Mouse (Mus musculus): ENCODE measurements around the gene Ctns. TPM values are rescaled to one million over a fixed set of nuclear protein-coding genes. Genes with fewer than 3 reads are reported as not detected.

The Ctns gene
- polyA plus RNA-seq, 1 experiment from 2014 or later: 12.7 TPM

DNA sequence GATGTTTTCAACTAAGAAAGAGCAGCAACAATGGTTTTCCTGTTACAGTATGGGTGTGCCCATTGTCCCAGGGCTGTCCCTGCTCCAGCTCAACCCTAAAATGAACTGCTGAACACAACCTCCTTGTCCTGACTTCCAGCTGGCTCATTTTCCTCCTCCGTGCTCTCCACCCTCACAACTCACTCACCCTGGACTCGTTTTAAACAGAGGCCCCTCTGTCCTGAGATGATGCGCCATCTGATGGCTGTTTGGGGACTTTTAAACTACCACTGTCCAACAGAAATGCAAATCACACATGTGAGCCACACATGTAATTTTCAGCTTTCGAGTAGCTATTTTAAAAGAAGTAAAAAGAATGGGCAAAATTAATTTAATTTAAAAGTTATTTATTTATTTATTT, 2.8 kb upstream of the Ctns start:
- WGBS (ENCODE audit: insufficient replicate concordance): 32% methylated on average over 4 of the region's 4 CpGs
- H3K4me1 ChIP-seq (ENCODE audit: control insufficient read depth, insufficient read depth, low read length): no peaks in the 10 kb centered on the region
- no peaks in the 10 kb centered on the region for H3K9me3 ChIP-seq (replicated peaks; ENCODE audit: control insufficient read depth, low read length)
- H3K27ac ChIP-seq (ENCODE audit: low read depth, low read length): no peak overlapping the region
- H3K27me3 ChIP-seq (ENCODE audit: control insufficient read depth, insufficient read depth, low read length): no peaks in the 10 kb centered on the region; the same call in 1 of the 2 replicates
- ATAC-seq (replicated peaks; ENCODE audit: insufficient number of reproducible peaks, low FRiP score, low TSS enrichment): no peak
- no peak overlapping the region for H3K4me2 ChIP-seq
- no peak overlapping the region for H3K9ac ChIP-seq (ENCODE audit: low read depth, low read length)
- H3K4me3 ChIP-seq (ENCODE audit: low read depth, low read length): no peak overlapping the region
- no peaks in the 10 kb centered on the region for H3K36me3 ChIP-seq (ENCODE audit: control insufficient read depth, insufficient read depth, low read length)

GRCm38 (mm10) chr11:73201021-73201420, 2.2 kb upstream of the Ctns start:
- no peak overlapping the region for H3K4me2 ChIP-seq
- no peaks in the 10 kb centered on the region for H3K4me1 ChIP-seq (ENCODE audit: control insufficient read depth, insufficient read depth, low read length)
- H3K27ac ChIP-seq (ENCODE audit: low read depth, low read length): no peak overlapping the region
- no peaks in the 10 kb centered on the region for H3K27me3 ChIP-seq (ENCODE audit: control insufficient read depth, insufficient read depth, low read length)
- no peaks in the 10 kb centered on the region for H3K9me3 ChIP-seq (replicated peaks; ENCODE audit: control insufficient read depth, low read length)
- no peaks in the 10 kb centered on the region for H3K36me3 ChIP-seq (ENCODE audit: control insufficient read depth, insufficient read depth, low read length)
- ATAC-seq (replicated peaks; ENCODE audit: insufficient number of reproducible peaks, low FRiP score, low TSS enrichment): no peak
- WGBS (ENCODE audit: insufficient replicate concordance): 69% methylated on average over 2 of the region's 2 CpGs
- no peak overlapping the region for H3K4me3 ChIP-seq (ENCODE audit: low read depth, low read length)
- no peak overlapping the region for H3K9ac ChIP-seq (ENCODE audit: low read depth, low read length)

DNA sequence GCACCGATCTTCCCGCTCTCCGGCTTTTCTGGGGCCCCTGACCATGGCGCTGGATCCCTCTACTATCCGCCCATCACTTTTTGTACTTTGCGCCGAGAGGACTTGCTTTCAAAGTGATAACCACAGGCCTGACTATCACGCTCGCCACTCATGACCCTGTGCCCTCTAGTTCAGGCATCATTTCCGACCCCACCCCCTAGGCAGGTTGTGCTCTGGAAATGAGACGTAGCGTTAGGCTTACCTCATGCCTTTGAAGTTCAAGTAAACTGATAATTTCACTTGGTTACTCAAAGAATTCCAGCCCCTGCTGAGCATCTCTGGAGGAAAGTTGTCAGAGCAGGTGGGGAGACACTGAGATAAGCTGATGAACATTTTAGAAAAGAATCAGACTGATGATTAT, 1.0 kb upstream of the Ctns start:
- no peaks in the 10 kb centered on the region for H3K4me1 ChIP-seq (ENCODE audit: control insufficient read depth, insufficient read depth, low read length)
- no peak for ATAC-seq (replicated peaks; ENCODE audit: insufficient number of reproducible peaks, low FRiP score, low TSS enrichment)
- WGBS (ENCODE audit: insufficient replicate concordance): 2% methylated on average over 12 of the region's 12 CpGs
- H3K4me3 ChIP-seq (ENCODE audit: low read depth, low read length): peak overlapping the region; percentile 71
- H3K9ac ChIP-seq (ENCODE audit: low read depth, low read length): peak overlapping the region; percentile 75
- no peaks in the 10 kb centered on the region for H3K36me3 ChIP-seq (ENCODE audit: control insufficient read depth, insufficient read depth, low read length)
- H3K27me3 ChIP-seq (ENCODE audit: control insufficient read depth, insufficient read depth, low read length): no peaks in the 10 kb centered on the region
- no peaks in the 10 kb centered on the region for H3K9me3 ChIP-seq (replicated peaks; ENCODE audit: control insufficient read depth, low read length)
- no peak overlapping the region for H3K27ac ChIP-seq (ENCODE audit: low read depth, low read length)
- peak overlapping the region; percentile 99 for H3K4me2 ChIP-seq

DNA sequence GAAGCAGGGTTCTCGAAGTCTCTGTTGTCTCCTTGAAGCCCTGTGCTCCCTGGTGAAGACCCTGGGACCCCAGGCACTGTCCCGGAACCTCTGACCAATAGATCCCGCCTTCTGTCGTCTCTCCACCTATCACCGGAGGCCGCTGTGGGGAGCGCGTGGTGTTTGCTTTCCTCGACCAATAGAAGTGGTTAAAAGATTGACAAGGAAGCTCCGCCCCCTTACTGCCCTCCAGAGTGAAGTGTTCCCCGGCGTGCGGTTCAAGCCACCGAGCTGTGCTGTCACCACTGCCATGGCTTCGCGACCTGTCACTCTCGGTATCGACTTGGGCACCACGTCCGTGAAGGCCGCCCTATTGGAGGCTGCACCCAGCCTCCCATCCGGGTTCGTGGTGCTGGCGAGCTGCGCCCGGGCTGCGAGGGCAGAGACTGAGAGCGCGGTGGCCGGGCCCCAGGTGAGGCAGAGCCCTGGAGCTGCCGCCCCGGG, 429 bp upstream of the Ctns start, which contains the start of gene Shpk:
Gene Shpk, plus strand, starts transcription at position 231 of the 483 bp plus-strand sequence.
- ATAC-seq (replicated peaks; ENCODE audit: insufficient number of reproducible peaks, low FRiP score, low TSS enrichment): peak; percentile 98
- under 1% methylated on average over 32 of the region's 32 CpGs for WGBS (ENCODE audit: insufficient replicate concordance)
- H3K27ac ChIP-seq (ENCODE audit: low read depth, low read length): no peak within 1 kb of the TSS
- H3K27me3 ChIP-seq (ENCODE audit: control insufficient read depth, insufficient read depth, low read length): no peaks in the 10 kb centered on the region
- H3K4me1 ChIP-seq (ENCODE audit: control insufficient read depth, insufficient read depth, low read length): no peaks in the 10 kb centered on the region
- H3K36me3 ChIP-seq (ENCODE audit: control insufficient read depth, insufficient read depth, low read length): no peaks in the 10 kb centered on the region
- no peaks in the 10 kb centered on the region for H3K9me3 ChIP-seq (replicated peaks; ENCODE audit: control insufficient read depth, low read length)
- peak within 1 kb of the TSS; percentile 75 for H3K9ac ChIP-seq (ENCODE audit: low read depth, low read length)
- peak within 1 kb of the TSS; percentile 71 for H3K4me3 ChIP-seq (ENCODE audit: low read depth, low read length)
- H3K4me2 ChIP-seq: peak within 1 kb of the TSS; percentile 99

- Histone ChIP-seq H3K9ac (ENCODE audit: low read depth, low read length) (peak overlapping the region; percentile 75), H3K27me3 (ENCODE audit: control insufficient read depth, insufficient read depth, low read length) (no peaks in the 10 kb centered on the region), H3K36me3 (ENCODE audit: control insufficient read depth, insufficient read depth, low read length) (no peaks in the 10 kb centered on the region), H3K9me3 (replicated peaks; ENCODE audit: control insufficient read depth, low read length) (no peaks in the 10 kb centered on the region), H3K4me1 (ENCODE audit: control insufficient read depth, insufficient read depth, low read length) (no peaks in the 10 kb centered on the region), H3K27ac (ENCODE audit: low read depth, low read length) (no peak overlapping the region), H3K4me2 (peak overlapping the region; percentile 99), H3K4me3 (ENCODE audit: low read depth, low read length) (peak overlapping the region; percentile 71)
- no peak for ATAC-seq (replicated peaks; ENCODE audit: insufficient number of reproducible peaks, low FRiP score, low TSS enrichment)
- 3% methylated on average over 1 of the region's 1 CpGs for WGBS (ENCODE audit: insufficient replicate concordance)
Measured at GRCm38 (mm10) chr11:73198190-73198589, 652 bp downstream of the Ctns start.

DNA sequence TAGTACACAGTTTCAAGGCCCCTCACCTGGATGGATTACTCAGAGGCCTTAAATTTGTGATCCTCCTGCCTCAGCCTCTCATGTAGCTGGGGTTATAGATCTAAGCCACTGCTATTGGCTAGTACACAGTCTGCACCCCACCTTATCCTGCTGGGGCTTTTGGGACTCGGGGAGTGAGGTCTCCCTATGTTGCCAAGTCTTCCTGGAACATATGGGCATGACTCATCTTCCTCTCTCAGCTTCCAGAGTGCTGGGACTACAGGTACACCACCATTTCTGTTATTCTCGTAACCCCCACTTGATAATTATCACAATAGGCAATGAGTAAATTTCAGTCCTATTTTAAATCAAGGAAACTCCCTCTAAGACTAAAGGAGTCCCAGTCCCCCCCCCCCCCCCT, 4.4 kb downstream of the Ctns start:
- no peak overlapping the region for H3K9ac ChIP-seq (ENCODE audit: low read depth, low read length)
- no peaks in the 10 kb centered on the region for H3K9me3 ChIP-seq (replicated peaks; ENCODE audit: control insufficient read depth, low read length)
- WGBS (ENCODE audit: insufficient replicate concordance): 75% methylated on average over 2 of the region's 2 CpGs
- no peak overlapping the region for H3K4me3 ChIP-seq (ENCODE audit: low read depth, low read length)
- ATAC-seq (replicated peaks; ENCODE audit: insufficient number of reproducible peaks, low FRiP score, low TSS enrichment): no peak
- H3K4me2 ChIP-seq: no peak overlapping the region
- H3K27me3 ChIP-seq (ENCODE audit: control insufficient read depth, insufficient read depth, low read length): no peaks in the 10 kb centered on the region
- H3K4me1 ChIP-seq (ENCODE audit: control insufficient read depth, insufficient read depth, low read length): no peaks in the 10 kb centered on the region
- no peak overlapping the region for H3K27ac ChIP-seq (ENCODE audit: low read depth, low read length)
- 0 out of 2 replicates have a peak, but pooled peaks cover 3% of the 10 kb centered on the region for H3K36me3 ChIP-seq (ENCODE audit: control insufficient read depth, insufficient read depth, low read length)

GRCm38 (mm10) chr11:73193047-73193446, 5.8 kb downstream of the Ctns start:
- Histone ChIP-seq H3K9me3 (replicated peaks; ENCODE audit: control insufficient read depth, low read length) (no peaks in the 10 kb centered on the region), H3K4me2 (no peak overlapping the region), H3K36me3 (ENCODE audit: control insufficient read depth, insufficient read depth, low read length) (0 out of 2 replicates have a peak, but pooled peaks cover 3% of the 10 kb centered on the region), H3K9ac (ENCODE audit: low read depth, low read length) (no peak overlapping the region), H3K27me3 (ENCODE audit: control insufficient read depth, insufficient read depth, low read length) (no peaks in the 10 kb centered on the region), H3K27ac (ENCODE audit: low read depth, low read length) (no peak overlapping the region), H3K4me3 (ENCODE audit: low read depth, low read length) (no peak overlapping the region), H3K4me1 (ENCODE audit: control insufficient read depth, insufficient read depth, low read length) (no peaks in the 10 kb centered on the region)
- WGBS (ENCODE audit: insufficient replicate concordance): 66% methylated on average over 6 of the region's 6 CpGs
- ATAC-seq (replicated peaks; ENCODE audit: insufficient number of reproducible peaks, low FRiP score, low TSS enrichment): no peak

GRCm38 (mm10) chr11:73187231-73187630, 11.6 kb downstream of the Ctns start:
- WGBS (ENCODE audit: insufficient replicate concordance): 81% methylated on average over 6 of the region's 6 CpGs
- peaks cover 11% of the 10 kb centered on the region; the same call in 1 of the 2 replicates for H3K36me3 ChIP-seq (ENCODE audit: control insufficient read depth, insufficient read depth, low read length)
- no peak for ATAC-seq (replicated peaks; ENCODE audit: insufficient number of reproducible peaks, low FRiP score, low TSS enrichment)

GRCm38 (mm10) chr11:73185872-73186615, 12.8 kb downstream of the Ctns start:
- H3K4me2 ChIP-seq: no peak overlapping the region
- H3K4me3 ChIP-seq (ENCODE audit: low read depth, low read length): no peak overlapping the region
- no peaks in the 10 kb centered on the region for H3K27me3 ChIP-seq (ENCODE audit: control insufficient read depth, insufficient read depth, low read length)
- WGBS (ENCODE audit: insufficient replicate concordance): 88% methylated on average over 10 of the region's 10 CpGs
- H3K4me1 ChIP-seq (ENCODE audit: control insufficient read depth, insufficient read depth, low read length): no peaks in the 10 kb centered on the region
- no peaks in the 10 kb centered on the region for H3K9me3 ChIP-seq (replicated peaks; ENCODE audit: control insufficient read depth, low read length)
- ATAC-seq (replicated peaks; ENCODE audit: insufficient number of reproducible peaks, low FRiP score, low TSS enrichment): no peak
- no peak overlapping the region for H3K9ac ChIP-seq (ENCODE audit: low read depth, low read length)
- peaks cover 8% of the 10 kb centered on the region; the same call in 1 of the 2 replicates for H3K36me3 ChIP-seq (ENCODE audit: control insufficient read depth, insufficient read depth, low read length)
- no peak overlapping the region for H3K27ac ChIP-seq (ENCODE audit: low read depth, low read length)

More at GRCm38 (mm10) chr11:73187231-73187630, 11.6 kb downstream of the Ctns start:
- Histone ChIP-seq H3K9me3 (replicated peaks; ENCODE audit: control insufficient read depth, low read length) (no peaks in the 10 kb centered on the region), H3K4me3 (ENCODE audit: low read depth, low read length) (no peak overlapping the region), H3K4me2 (no peak overlapping the region), H3K27me3 (ENCODE audit: control insufficient read depth, insufficient read depth, low read length) (no peaks in the 10 kb centered on the region), H3K9ac (ENCODE audit: low read depth, low read length) (no peak overlapping the region), H3K4me1 (ENCODE audit: control insufficient read depth, insufficient read depth, low read length) (no peaks in the 10 kb centered on the region), H3K27ac (ENCODE audit: low read depth, low read length) (no peak overlapping the region)

Data from heart, embryonic 11.5 days (tissue).